Mouse (Mus musculus): Measurements from ENCODE around the gene Hist2h3c2. TPM values are rescaled to one million over a fixed set of nuclear protein-coding genes. Genes with fewer than 3 reads are reported as not detected.

The Hist2h3c2 gene
- total and polyA plus RNA-seq, 3 experiments: 8.2 to 2,744 (median 1,897) TPM

DNA sequence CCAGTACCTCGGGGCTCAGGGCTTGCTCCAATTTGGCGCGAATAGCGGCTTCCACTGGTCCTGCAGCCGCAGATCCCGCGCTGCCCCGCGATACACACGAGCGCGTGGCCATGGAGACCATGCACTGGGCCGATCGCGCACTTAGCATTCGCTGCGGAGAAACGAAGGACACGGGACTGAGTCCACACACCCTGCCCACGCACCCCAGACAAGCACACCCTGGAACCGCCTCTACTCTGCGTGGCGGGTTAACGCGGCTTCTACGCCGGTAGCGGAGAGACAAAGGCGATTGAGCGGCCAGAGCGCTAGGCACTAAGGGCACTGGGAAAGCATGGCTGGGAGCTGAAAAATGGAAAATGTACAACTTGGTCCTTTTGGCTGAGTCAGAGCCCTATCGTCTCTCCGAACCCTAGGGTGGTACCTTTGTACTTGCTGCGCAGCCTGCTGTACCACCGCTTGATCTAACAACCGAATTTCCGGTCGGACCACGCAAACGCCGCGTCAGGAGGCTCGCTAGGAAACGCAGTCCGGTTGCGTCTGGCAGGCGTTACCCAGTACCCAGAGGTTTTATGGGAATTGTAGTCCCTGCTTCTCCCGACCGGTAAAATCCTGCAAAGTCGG is 41.7 kb downstream of the Hist2h3c2 start (continued):
- no peak for TF ChIP-seq UBTF (IDR thresholded peaks at IDR 0.05; ENCODE audit: borderline replicate concordance, insufficient read depth, low read depth, low read length)
- no peak for TF ChIP-seq MEF2A (IDR thresholded peaks at IDR 0.05; ENCODE audit: extremely low read depth, insufficient replicate concordance, low read depth, low read length, poor library complexity, severe bottlenecking)
- peak; percentile 99 for TF ChIP-seq POLR2AphosphoS2 (IDR thresholded peaks at IDR 0.05; ENCODE audit: low read length)

DNA sequence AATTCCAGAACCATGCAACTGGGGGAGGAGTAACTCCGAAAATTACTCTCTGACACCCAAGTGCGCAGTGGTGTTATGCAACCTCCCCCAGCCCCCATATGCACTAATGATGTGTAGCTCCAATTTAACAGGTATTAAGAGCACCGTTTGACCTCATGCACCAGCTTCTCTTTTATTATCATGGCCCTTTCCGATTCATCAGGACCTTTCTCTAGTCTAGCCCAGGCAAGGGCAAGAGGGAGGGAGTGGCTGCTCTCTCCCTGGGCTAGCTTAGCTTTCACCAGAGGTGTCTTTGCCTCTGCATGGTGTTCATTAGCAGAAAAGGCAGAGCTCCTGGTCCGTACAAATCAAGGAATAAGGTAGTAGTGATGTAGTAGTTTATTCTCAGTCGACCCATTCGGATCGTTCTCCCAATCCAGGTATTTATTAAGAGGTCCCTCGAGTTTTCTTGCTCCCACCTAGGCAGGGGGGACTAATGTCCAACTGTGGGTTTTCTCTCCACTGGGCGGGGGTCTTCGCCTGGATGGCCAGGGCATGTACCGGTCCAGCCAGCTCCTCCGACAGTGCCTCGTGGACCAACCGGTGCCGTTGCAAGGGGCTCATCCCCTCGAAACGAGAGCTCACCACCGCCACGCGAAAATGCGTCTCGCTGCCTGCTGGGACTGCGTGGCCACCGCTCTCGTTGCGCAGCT is 42.3 kb downstream of the Hist2h3c2 start:
- Histone ChIP-seq H3K4me3 (ENCODE audit: control insufficient read depth in 1 of 2, insufficient read depth in 1 of 2, low read depth in 2 of 2, low read length in 2 of 2) (peak overlapping the region; percentile 60 to 61), H3K36me3 (ENCODE audit: control insufficient read depth in 1 of 2, insufficient read depth in 2 of 2, low read length in 2 of 2) (peaks cover 0 to 16% of the 10 kb centered on the region in 2 experiments; a peak in 2 of 4 replicates), H3K27ac (ENCODE audit: control insufficient read depth, low read depth, low read length) (peak overlapping the region; percentile 87), H3K4me1 (ENCODE audit: control insufficient read depth in 1 of 2, insufficient read depth in 2 of 2, low read length in 2 of 2) (peaks cover 12 to 22% of the 10 kb centered on the region in 2 experiments), H3K9me3 (replicated peaks; ENCODE audit: insufficient read depth, low read length) (no peaks in the 10 kb centered on the region), H3K9ac (ENCODE audit: control insufficient read depth, low read depth, low read length, poor library complexity, severe bottlenecking) (peak overlapping the region; percentile 72), H3K27me3 (ENCODE audit: control insufficient read depth in 1 of 2, insufficient read depth in 2 of 2, low read length in 2 of 2) (no peaks in the 10 kb centered on the region), H3K79me2 (ENCODE audit: control insufficient read depth, insufficient read depth, low read length, poor library complexity) (peaks cover 9% of the 10 kb centered on the region; the same call in 1 of the 2 replicates)
- DNase-seq (ENCODE audit: low read depth, low spot score): peak; percentile 75
- TF ChIP-seq MYC (IDR thresholded peaks at IDR 0.05; ENCODE audit: low read depth, low read length): no peak
- 0 out of 2 replicates have a peak, but pooled peaks have one; percentile 26 for TF ChIP-seq CHD1 (IDR thresholded peaks at IDR 0.05; ENCODE audit: low read depth, low read length)
- peak; percentile 27; the same call in 1 of the 2 replicates for TF ChIP-seq NRF1 (IDR thresholded peaks at IDR 0.05; ENCODE audit: insufficient read depth, low read depth, low read length, poor library complexity, severe bottlenecking)

DNA sequence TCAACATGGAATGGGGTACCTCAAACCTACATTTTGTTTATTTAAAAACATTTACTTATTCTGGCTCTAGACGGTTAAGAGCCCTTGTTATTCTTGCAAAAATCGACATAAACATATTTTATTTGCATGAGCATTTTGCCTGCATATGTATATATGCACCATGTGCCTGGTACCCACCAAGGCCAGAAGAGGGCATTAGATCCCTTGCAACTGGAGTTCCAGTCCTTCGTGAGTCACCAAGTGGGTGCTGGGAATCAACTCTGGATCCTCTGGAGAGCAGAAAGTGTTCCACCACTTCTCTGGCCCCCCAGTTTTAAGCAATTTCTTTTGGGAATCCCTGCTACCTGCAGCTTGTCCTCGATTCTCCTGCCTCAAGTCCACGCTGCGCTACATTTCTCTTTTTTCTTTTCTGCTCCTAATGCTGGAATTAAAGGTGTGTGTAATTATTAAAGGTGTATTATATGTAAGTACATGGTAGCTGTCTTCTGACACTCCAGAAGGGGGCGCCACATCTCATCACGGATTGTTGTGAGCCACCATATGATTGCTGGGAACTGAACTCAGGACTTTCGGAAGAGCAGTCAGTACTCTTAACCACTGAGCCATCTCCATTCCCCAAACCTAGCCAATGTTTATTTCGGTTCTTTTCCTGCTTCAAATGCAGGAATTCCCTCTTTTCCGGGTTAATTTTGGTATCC is 43.2 kb downstream of the Hist2h3c2 start:
- peak overlapping the region in 1 of 2 experiments; percentile 60; a peak in 2 of 4 replicates for H3K4me3 ChIP-seq (ENCODE audit: control insufficient read depth in 1 of 2, insufficient read depth in 1 of 2, low read depth in 2 of 2, low read length in 2 of 2)
- no peak overlapping the region for H3K27ac ChIP-seq (ENCODE audit: control insufficient read depth, low read depth, low read length)
- no peak overlapping the region; the same call in 1 of the 2 replicates for H3K9ac ChIP-seq (ENCODE audit: control insufficient read depth, low read depth, low read length, poor library complexity, severe bottlenecking)
- DNase-seq (ENCODE audit: low read depth, low spot score): peak; percentile 69
- no peaks in the 10 kb centered on the region for H3K27me3 ChIP-seq (ENCODE audit: control insufficient read depth in 1 of 2, insufficient read depth in 2 of 2, low read length in 2 of 2)
- H3K79me2 ChIP-seq (ENCODE audit: control insufficient read depth, insufficient read depth, low read length, poor library complexity): peaks cover 9% of the 10 kb centered on the region; the same call in 1 of the 2 replicates
- H3K36me3 ChIP-seq (ENCODE audit: control insufficient read depth in 1 of 2, insufficient read depth in 2 of 2, low read length in 2 of 2): peaks cover 0 to 16% of the 10 kb centered on the region in 2 experiments; a peak in 2 of 4 replicates
- peaks cover 12 to 22% of the 10 kb centered on the region in 2 experiments for H3K4me1 ChIP-seq (ENCODE audit: control insufficient read depth in 1 of 2, insufficient read depth in 2 of 2, low read length in 2 of 2)
- H3K9me3 ChIP-seq (replicated peaks; ENCODE audit: insufficient read depth, low read length): no peaks in the 10 kb centered on the region
- TF ChIP-seq GATA1 (IDR thresholded peaks at IDR 0.05; ENCODE audit: low read depth, low read length): no peak; the same call in 1 of the 2 replicates
- TF ChIP-seq RAD21 (IDR thresholded peaks at IDR 0.05; ENCODE audit: low read depth, low read length): peak; percentile 17
- TF ChIP-seq GABPA (IDR thresholded peaks at IDR 0.05; ENCODE audit: low read depth, low read length): no peak
- peak; percentile 70; the same call in 1 of the 2 replicates for TF ChIP-seq MYC (IDR thresholded peaks at IDR 0.05; ENCODE audit: low read depth, low read length)
- no peak; the same call in 1 of the 2 replicates for TF ChIP-seq POLR2AphosphoS2 (IDR thresholded peaks at IDR 0.05; ENCODE audit: low read length)
- no peak for TF ChIP-seq NRF1 (IDR thresholded peaks at IDR 0.05; ENCODE audit: insufficient read depth, low read depth, low read length, poor library complexity, severe bottlenecking)
- peak; percentile 57 to 62 (median 59) for TF ChIP-seq CTCF (IDR thresholded peaks at IDR 0.05 in 2 of 3, conservative IDR thresholded peaks at IDR 0.05 in 1 of 3; ENCODE audit: control insufficient read depth in 1 of 3, insufficient read depth in 1 of 3, low read depth in 2 of 3, low read length in 3 of 3, poor library complexity in 1 of 3, severe bottlenecking in 1 of 3)
- TF ChIP-seq NELFE (IDR thresholded peaks at IDR 0.05; ENCODE audit: low read depth, low read length): no peak
- TF ChIP-seq POLR2A (IDR thresholded peaks at IDR 0.05; ENCODE audit: control insufficient read depth in 1 of 2, insufficient read depth in 1 of 2, low read depth in 1 of 2, low read length in 2 of 2, poor library complexity in 1 of 2): no peak; a peak in 1 of 4 replicates
- peak; percentile 74; the same call in 1 of the 2 replicates for TF ChIP-seq MAZ (IDR thresholded peaks at IDR 0.05; ENCODE audit: low read depth, low read length)
- no peak for TF ChIP-seq TBP (IDR thresholded peaks at IDR 0.05; ENCODE audit: low read depth, low read length)
- TF ChIP-seq ETS1 (IDR thresholded peaks at IDR 0.05; ENCODE audit: low read depth, low read length): peak; percentile 31; the same call in 1 of the 2 replicates
- TF ChIP-seq CHD1 (IDR thresholded peaks at IDR 0.05; ENCODE audit: low read depth, low read length): peak; percentile 60; the same call in 1 of the 2 replicates
- no peak for TF ChIP-seq POLR2AphosphoS5 (IDR thresholded peaks at IDR 0.05; ENCODE audit: borderline replicate concordance, low read depth, low read length)
- peak; percentile 37 for TF ChIP-seq ZC3H11A (IDR thresholded peaks at IDR 0.05; ENCODE audit: low read depth, low read length)
- TF ChIP-seq TAL1 (IDR thresholded peaks at IDR 0.05; ENCODE audit: low read length): no peak
- 0 out of 2 replicates have a peak, but pooled peaks have one; percentile 28 for TF ChIP-seq RCOR1 (IDR thresholded peaks at IDR 0.05; ENCODE audit: low read depth, low read length)
- peak; percentile 37; the same call in 1 of the 2 replicates for TF ChIP-seq SMC3 (IDR thresholded peaks at IDR 0.05; ENCODE audit: low read depth, low read length)
- TF ChIP-seq ZMIZ1 (IDR thresholded peaks at IDR 0.05; ENCODE audit: low read depth, low read length): 0 out of 2 replicates have a peak, but pooled peaks have one; percentile 13
- no peak for TF ChIP-seq UBTF (IDR thresholded peaks at IDR 0.05; ENCODE audit: borderline replicate concordance, insufficient read depth, low read depth, low read length)
- TF ChIP-seq TCF12 (IDR thresholded peaks at IDR 0.05; ENCODE audit: low read depth, low read length): no peak
- peak; percentile 49 for TF ChIP-seq HCFC1 (IDR thresholded peaks at IDR 0.05; ENCODE audit: low read depth, low read length)

Measured in MEL (cell line).